Mouse (Mus musculus) liver, embryonic 14.5 days (tissue): Measurements from ENCODE around the gene Serpinb1b.

Experiments
- CTCF ChIP-seq: IDR thresholded peaks from 2 replicates; pipeline ENCODE4 v1.5.1; 2016; ENCODE audit warnings: antibody characterized with exemption, low read depth, control low read depth
- EP300 ChIP-seq: IDR thresholded peaks from 2 replicates; pipeline ENCODE4 v1.6.1; 2016; ENCODE audit warnings: antibody characterized with exemption, low read depth

- no peak for TF ChIP-seq EP300
- TF ChIP-seq CTCF = no peak
These were observed 59.3 kb downstream of the Serpinb1b start for GRCm38 (mm10) chr13:33137717-33138116.
